Mouse (Mus musculus) C2C12 (cell line): ENCODE measurements around the gene Gp5. TPM values are rescaled to one million over a fixed set of nuclear protein-coding genes. Genes with fewer than 3 reads are reported as not detected.
A peak's percentile ranks its signal among the peaks of the same experiment; 100 is the strongest.

Experiments
- H3K27me3 ChIP-seq: one replicate; pipeline ENCODE4 v1.6.1; 2011; ENCODE audit not compliant: control insufficient read depth, insufficient read depth, insufficient read length
- H3K36me3 ChIP-seq: one replicate; pipeline ENCODE4 v1.6.1; 2011; ENCODE audit not compliant: control insufficient read depth, insufficient read depth
- H3K4me3 ChIP-seq: one replicate; pipeline ENCODE4 v1.5.1; 2011; ENCODE audit warnings: mild to moderate bottlenecking, control low read depth; ENCODE audit not compliant: poor library complexity, insufficient read depth, severe bottlenecking
- H3K79me2 ChIP-seq: one replicate; pipeline ENCODE4 v1.6.1; 2011; ENCODE audit not compliant: control insufficient read depth, insufficient read depth
- H3K79me3 ChIP-seq: one replicate; pipeline ENCODE4 v1.6.1; 2011; ENCODE audit warnings: low read depth, control low read depth
- H3ac ChIP-seq: one replicate; pipeline ENCODE3; 2011; ENCODE audit warnings: low read depth; ENCODE audit not compliant: control insufficient read depth, insufficient read length
- CEBPB ChIP-seq: IDR thresholded peaks from one replicate; pipeline ENCODE4 v1.6.1; 2011; ENCODE audit warnings: low read depth, mild to moderate bottlenecking, control low read depth, moderate library complexity
- CTCF ChIP-seq: IDR thresholded peaks from one replicate; pipeline ENCODE4 v1.5.1; 2011; ENCODE audit not compliant: control insufficient read depth, insufficient read depth, insufficient read length
- FOSL1 ChIP-seq: IDR thresholded peaks from one replicate; pipeline ENCODE4 v1.8.0; 2011; ENCODE audit warnings: mild to moderate bottlenecking, low read length; ENCODE audit not compliant: poor library complexity, insufficient read depth, severe bottlenecking
- MAX ChIP-seq: IDR thresholded peaks from one replicate; pipeline ENCODE4 v1.6.1; 2011; ENCODE audit warnings: mild to moderate bottlenecking, control low read depth
- MYOD1 ChIP-seq: IDR thresholded peaks from one replicate; pipeline ENCODE4 v1.6.1; 2011; ENCODE audit warnings: low read depth; ENCODE audit not compliant: control insufficient read depth, insufficient read length
- MYOG ChIP-seq: IDR thresholded peaks from one replicate; pipeline ENCODE4 v1.6.1; 2011; ENCODE audit not compliant: control insufficient read depth, insufficient read length; ENCODE audit errors: extremely low read depth
- USF1 ChIP-seq: IDR thresholded peaks from one replicate; pipeline ENCODE4 v1.6.1; 2011; ENCODE audit warnings: low read depth, mild to moderate bottlenecking, control low read depth, moderate library complexity
- polyA plus RNA-seq: library from polyadenylated mRNA; unstranded; fragments of >200 nt; fragmentation: generic; extraction: Trizol; gene quantifications from one replicate; pipeline ENCODE4 v1.2.1, GENCODE M21; 2012; ENCODE audit warnings: missing spikeins

The Gp5 gene
- polyA plus RNA-seq, 1 experiment, result 0.20 TPM

- Histone ChIP-seq H3K27me3 (no peaks in the 10 kb centered on the region), H3K79me3 (no peaks in the 10 kb centered on the region)
- no peak for TF ChIP-seq MAX
- TF ChIP-seq CEBPB, result no peak
- TF ChIP-seq MYOD1, result no peak
- no peak for TF ChIP-seq MYOG
- TF ChIP-seq CTCF, result no peak
- TF ChIP-seq USF1, result no peak
- TF ChIP-seq FOSL1, result no peak
These were observed 44.0 kb downstream of the Gp5 start for GRCm38 (mm10) chr16:30266561-30266960.

GRCm38 (mm10) chr16:30265611-30266010 is 45.0 kb downstream of the Gp5 start:
- Histone ChIP-seq H3K79me2 (no peaks in the 10 kb centered on the region), H3K4me3 (no peak overlapping the region), H3K79me3 (no peaks in the 10 kb centered on the region), H3K27me3 (no peaks in the 10 kb centered on the region), H3K36me3 (no peaks in the 10 kb centered on the region), H3ac (no peak overlapping the region)
- no peak for TF ChIP-seq FOSL1
- TF ChIP-seq USF1, result no peak
- no peak for TF ChIP-seq CTCF

More at GRCm38 (mm10) chr16:30266561-30266960, 44.0 kb downstream of the Gp5 start:
- Histone ChIP-seq H3K4me3 (no peak overlapping the region), H3ac (no peak overlapping the region), H3K79me2 (no peaks in the 10 kb centered on the region), H3K36me3 (no peaks in the 10 kb centered on the region)

- no peak overlapping the region for H3ac ChIP-seq
- no peak overlapping the region for H3K4me3 ChIP-seq
- TF ChIP-seq CEBPB (no peak), USF1 (no peak), MYOD1 (no peak), MAX (no peak), FOSL1 (no peak), CTCF (no peak), MYOG (no peak)
- H3K79me3 ChIP-seq, result no peaks in the 10 kb centered on the region
- no peaks in the 10 kb centered on the region for H3K79me2 ChIP-seq
- no peaks in the 10 kb centered on the region for H3K27me3 ChIP-seq
- no peaks in the 10 kb centered on the region for H3K36me3 ChIP-seq
These were observed 47.4 kb downstream of the Gp5 start for GRCm38 (mm10) chr16:30263156-30263555.

- no peaks in the 10 kb centered on the region for H3K79me2 ChIP-seq
- H3K79me3 ChIP-seq, result no peaks in the 10 kb centered on the region
- TF ChIP-seq MYOG (no peak), CTCF (peak; percentile 43), MAX (no peak), USF1 (no peak)
- H3ac ChIP-seq, result no peak overlapping the region
- no peaks in the 10 kb centered on the region for H3K36me3 ChIP-seq
- no peak overlapping the region for H3K4me3 ChIP-seq
- no peaks in the 10 kb centered on the region for H3K27me3 ChIP-seq
These were observed 47.9 kb downstream of the Gp5 start for GRCm38 (mm10) chr16:30262664-30263063.

GRCm38 (mm10) chr16:30262157-30262556 is 48.4 kb downstream of the Gp5 start:
- Histone ChIP-seq H3K79me3 (no peaks in the 10 kb centered on the region), H3K4me3 (no peak overlapping the region), H3K79me2 (no peaks in the 10 kb centered on the region), H3ac (no peak overlapping the region), H3K36me3 (no peaks in the 10 kb centered on the region), H3K27me3 (no peaks in the 10 kb centered on the region)
- TF ChIP-seq USF1 (no peak), FOSL1 (no peak), MYOG (no peak), MYOD1 (no peak)

- H3K4me3 ChIP-seq, result no peak overlapping the region
- no peaks in the 10 kb centered on the region for H3K79me2 ChIP-seq
- H3K27me3 ChIP-seq, result no peaks in the 10 kb centered on the region
- H3ac ChIP-seq, result no peak overlapping the region
- no peaks in the 10 kb centered on the region for H3K36me3 ChIP-seq
- no peaks in the 10 kb centered on the region for H3K79me3 ChIP-seq
- no peak for TF ChIP-seq FOSL1
- no peak for TF ChIP-seq MYOD1
- TF ChIP-seq CEBPB, result no peak
- no peak for TF ChIP-seq USF1
- no peak for TF ChIP-seq MAX
- no peak for TF ChIP-seq CTCF
- TF ChIP-seq MYOG, result no peak
These were observed 49.2 kb downstream of the Gp5 start for GRCm38 (mm10) chr16:30261341-30261740.
